Mouse (Mus musculus) retina, adult 2 months (tissue): ENCODE results near the gene Cpsf2.
"Not testable (repeated sequence)": the region's sequence is repeated elsewhere in the genome, so short reads cannot be mapped to it uniquely, and the experiment has no call there.

ENCODE experiments used
- DNase-seq: peaks from one replicate; pipeline ENCODE4 v3.0.0-alpha.2; 2012; ENCODE audit warnings: low read depth, low spot score

Gene Cpsf2

GRCm38 (mm10) chr12:101975601-101976571 is at the start of gene Cpsf2:
Cpsf2 (plus strand) TSS chr12:101975988.
- DNase-seq: peak; percentile 72

DNA sequence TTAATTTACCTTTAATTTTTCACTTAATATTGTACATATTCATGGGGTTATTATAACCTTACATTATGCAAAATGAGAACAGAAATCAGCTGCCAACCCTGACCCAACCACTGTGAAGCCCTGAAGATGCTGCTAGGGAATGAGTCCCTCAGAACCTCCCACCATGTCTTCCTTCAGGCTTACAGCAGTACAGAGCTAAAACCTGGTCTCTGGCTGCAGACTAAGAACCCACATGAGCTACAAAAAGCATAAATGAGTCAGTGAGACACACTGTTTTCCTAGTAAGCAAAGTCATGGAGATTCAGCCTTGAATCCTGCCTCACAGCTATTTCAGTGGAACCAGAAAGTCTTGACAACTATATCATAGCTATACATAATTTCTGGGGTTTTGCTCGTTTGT is 47.4 kb upstream of the Cpsf2 start:
- DNase-seq: no peak

DNA sequence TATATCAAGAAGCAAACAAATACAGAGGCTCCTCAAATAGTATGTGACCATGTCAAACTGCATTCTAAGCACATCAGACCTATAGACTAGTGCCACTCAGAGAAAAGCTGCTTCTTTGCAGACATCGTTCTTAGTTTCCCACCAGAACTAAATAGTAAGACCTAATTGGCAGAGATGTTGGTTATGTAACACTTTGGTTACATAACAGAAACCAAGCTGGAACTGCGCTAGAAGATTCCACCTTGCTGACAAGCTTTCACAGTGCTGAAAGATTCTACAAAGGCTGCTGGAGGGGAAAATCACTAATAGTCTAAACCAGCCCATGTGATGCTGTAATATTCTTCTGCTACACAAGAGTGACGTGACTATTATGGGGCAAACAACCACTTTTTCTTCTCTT is 40.6 kb upstream of the Cpsf2 start:
- no peak for DNase-seq

- DNase-seq: no peak
Observed at GRCm38 (mm10) chr12:101937572-101937971, 38.2 kb upstream of the Cpsf2 start.

- no peak for DNase-seq
Observed at GRCm38 (mm10) chr12:101947986-101948385, 27.8 kb upstream of the Cpsf2 start.

- no peak for DNase-seq
Observed at GRCm38 (mm10) chr12:101948801-101949200, 27.0 kb upstream of the Cpsf2 start.

GRCm38 (mm10) chr12:101955821-101956220 is 20.0 kb upstream of the Cpsf2 start:
- not testable (repeated sequence) for DNase-seq

DNA sequence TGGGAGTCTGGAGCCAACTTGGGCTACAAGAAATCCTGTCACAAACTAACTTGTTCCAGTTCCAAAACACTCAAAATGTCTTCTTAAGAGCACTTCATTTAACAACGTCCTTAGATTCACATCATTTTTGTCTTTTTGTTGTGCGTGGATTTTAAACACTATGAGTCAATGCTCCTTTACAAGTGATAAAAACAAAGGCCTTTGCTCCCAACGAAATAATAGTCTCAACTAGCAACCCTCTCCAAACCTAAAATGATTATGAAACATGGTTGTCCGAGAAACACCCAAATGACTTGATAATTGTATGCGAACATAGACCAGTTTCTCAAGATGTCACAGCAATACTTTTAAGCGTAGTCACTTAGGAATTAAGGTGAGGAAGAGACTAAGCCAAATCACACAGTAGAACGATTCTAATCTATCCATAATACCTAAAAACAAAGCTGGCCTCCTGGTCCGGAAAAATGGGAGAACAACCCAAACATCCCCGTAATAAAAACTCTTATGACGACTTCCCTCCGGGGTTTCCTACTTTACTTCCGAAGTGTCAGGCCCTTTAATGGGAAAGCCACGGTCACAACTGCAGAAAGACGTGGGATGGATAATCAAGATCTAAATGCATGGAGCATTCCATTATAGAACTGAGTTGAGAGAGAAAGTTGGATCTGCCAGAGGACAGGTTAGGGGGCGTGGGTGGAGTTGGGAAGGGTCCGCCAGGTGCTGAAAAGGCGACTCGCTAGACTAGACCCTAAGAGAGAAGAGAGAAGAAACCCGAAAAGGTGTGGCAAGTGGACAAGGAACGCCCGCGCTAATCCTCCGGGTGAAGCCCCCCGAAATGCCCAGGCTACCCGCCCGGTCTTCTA is 18.5 kb upstream of the Cpsf2 start:
- DNase-seq: no peak

- DNase-seq: peak; percentile 92
Observed at GRCm38 (mm10) chr12:101957942-101958544, 17.7 kb upstream of the Cpsf2 start, which contains the start of gene Atxn3. Atxn3 (minus strand) TSS chr12:101958246.

DNA sequence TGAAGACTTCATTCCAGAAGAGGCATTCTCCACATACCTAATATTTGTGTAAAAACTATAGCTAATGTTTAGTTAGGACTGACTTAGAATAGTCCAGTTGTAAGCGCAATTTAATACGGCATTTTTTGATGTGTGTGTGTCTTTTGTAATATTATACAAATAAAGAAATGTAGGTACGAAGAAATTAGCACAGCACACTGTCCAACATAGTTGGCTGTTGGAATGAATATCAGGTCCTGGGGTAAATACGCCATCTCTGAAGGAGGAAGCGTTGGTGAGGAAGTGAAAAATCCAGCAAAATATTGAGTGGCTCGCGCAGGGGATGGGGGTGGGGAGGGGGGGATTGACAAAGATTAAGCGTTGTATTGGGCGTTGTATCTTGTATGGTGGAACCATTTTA is 17.2 kb upstream of the Cpsf2 start:
- no peak for DNase-seq

GRCm38 (mm10) chr12:101958960-101959780 is 16.6 kb upstream of the Cpsf2 start:
- not testable (repeated sequence) for DNase-seq

GRCm38 (mm10) chr12:101971311-101971710 is 4.5 kb upstream of the Cpsf2 start:
- no peak for DNase-seq

GRCm38 (mm10) chr12:101972230-101972629 is 3.6 kb upstream of the Cpsf2 start:
- DNase-seq: no peak

- no peak for DNase-seq
Observed at GRCm38 (mm10) chr12:101974571-101974970, 1.2 kb upstream of the Cpsf2 start.

DNA sequence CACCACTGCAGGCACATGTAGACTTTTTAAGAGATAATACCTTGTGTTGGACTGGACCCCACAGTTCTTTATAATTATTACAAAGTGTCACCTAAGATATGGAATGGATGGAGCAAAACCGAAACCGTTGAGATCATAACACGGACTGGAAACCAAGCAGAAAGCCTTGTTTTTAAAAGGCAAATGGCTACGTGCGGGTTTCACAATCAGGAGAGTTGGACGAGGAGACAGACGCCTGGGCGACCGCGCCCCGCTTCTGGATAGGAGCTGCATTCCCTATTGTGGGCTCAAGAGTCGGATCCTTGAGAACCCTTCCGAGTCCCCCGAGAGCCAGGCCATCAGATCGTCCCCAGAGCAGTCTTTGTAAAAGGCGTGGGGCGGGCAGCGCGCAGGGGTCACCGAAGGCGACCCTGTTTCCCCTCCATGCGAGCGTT is 604 bp upstream of the Cpsf2 start:
- no peak for DNase-seq

- DNase-seq: no peak
Observed at GRCm38 (mm10) chr12:101976651-101977403, 1.0 kb downstream of the Cpsf2 start.

- no peak for DNase-seq
Observed at GRCm38 (mm10) chr12:101977404-101977915, 1.7 kb downstream of the Cpsf2 start.

DNA sequence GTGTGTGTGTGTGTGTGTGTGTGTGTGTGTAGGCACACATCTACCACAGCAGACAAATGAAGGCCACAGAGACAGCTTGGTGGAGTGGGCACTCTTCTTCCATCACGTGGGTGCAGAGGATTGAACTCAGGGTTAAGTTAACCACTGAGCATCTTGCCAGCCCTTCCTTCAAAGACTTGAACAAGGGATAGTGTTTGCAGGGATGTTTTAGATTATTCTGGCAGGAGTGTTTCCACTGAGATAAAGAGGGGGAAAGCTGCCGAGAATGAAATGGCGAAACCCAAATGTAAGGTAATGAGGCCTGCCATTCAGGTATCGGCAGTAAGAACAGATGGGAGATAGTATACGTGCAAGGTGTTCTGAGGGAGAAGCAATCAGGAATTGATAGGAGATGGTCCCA is 2.4 kb downstream of the Cpsf2 start:
- DNase-seq: no peak

- no peak for DNase-seq
Observed at GRCm38 (mm10) chr12:101978588-101978987, 2.8 kb downstream of the Cpsf2 start.

DNA sequence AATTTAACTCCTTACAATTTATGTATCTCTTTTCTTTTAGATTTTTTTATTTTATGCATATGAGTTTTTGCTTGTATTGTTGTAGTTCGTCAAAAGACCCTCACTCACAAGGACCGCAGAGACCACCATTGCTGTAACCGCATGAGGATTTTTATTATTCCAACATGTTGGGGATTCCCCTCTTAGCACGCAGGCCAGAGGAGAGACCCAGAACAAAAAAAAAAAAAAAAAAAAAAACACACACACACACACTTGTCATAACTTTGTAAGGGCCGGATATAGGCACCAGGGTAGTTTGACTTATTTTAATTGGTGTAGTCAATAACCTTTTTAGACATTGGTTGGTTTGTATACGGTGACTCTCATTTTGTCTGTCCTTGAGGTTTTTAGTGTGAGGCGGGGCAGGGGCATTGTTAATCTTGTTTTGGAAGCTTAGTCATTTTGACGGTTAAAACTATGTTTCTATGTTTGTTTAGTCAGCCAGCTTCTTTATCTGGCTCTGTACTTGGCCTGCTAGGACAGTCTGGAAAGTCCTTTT is 3.5 kb downstream of the Cpsf2 start:
- no peak for DNase-seq
